Mouse (Mus musculus) erythroblast, embryonic 14.5 days (primary cell): ENCODE measurements around the gene Rps12-ps3.

ENCODE experiments used
- GATA1 ChIP-seq: IDR thresholded peaks from 2 replicates; pipeline ENCODE4 v1.6.1; 2012; ENCODE audit warnings: low read length, inconsistent platforms, mixed read lengths
- TAL1 ChIP-seq: IDR thresholded peaks from 3 replicates; pipeline ENCODE4 v1.6.1; 2012; ENCODE audit warnings: low read length, inconsistent platforms, mixed read lengths

DNA sequence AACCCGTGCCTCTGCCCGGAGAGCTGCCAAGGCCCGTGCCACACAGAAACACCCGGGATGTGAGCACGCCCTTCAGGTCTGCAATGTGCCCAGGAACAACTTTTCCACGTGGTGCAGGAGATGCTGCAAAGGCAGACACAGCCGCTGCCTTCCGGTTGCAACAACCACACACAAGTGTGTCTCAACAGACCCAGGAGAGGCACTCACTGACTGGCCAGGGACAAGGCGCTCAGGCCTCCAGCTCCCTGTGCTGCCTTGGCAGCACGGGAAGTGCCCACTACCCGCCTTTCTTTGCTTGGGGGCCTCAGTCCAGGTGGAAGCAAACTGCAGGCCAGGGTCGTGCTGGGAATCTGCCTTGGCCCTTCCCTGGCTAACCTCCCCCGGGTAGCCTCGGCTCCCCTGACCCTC, 22.2 kb downstream of the Rps12-ps3 start:
- TF ChIP-seq GATA1 (no peak), TAL1 (no peak)
